Mouse (Mus musculus) hindbrain, embryonic 11.5 days (tissue): ENCODE measurements around the gene Cpeb4. TPM values are rescaled to one million over a fixed set of nuclear protein-coding genes. Genes with fewer than 3 reads are reported as not detected.

Experiments used
- ATAC-seq: fragments of 200-750 bp; cut with Nextera tagmentation; 2 replicates; pipeline ENCODE4 v1.8.0; 2017; ENCODE audit warnings: mild to moderate bottlenecking, moderate TSS enrichment, moderate library complexity; ENCODE audit not compliant: low FRiP score
- DNase-seq: peaks from one replicate; pipeline ENCODE4 v3.0.0-alpha.2; 2015; ENCODE audit warnings: low spot score
- H3K27ac ChIP-seq: fragments of 300-500 bp; sonication (generic); 2 replicates; pipeline ENCODE4 v1.5.1; 2014; ENCODE audit warnings: mild to moderate bottlenecking, low read depth, low read length
- H3K27me3 ChIP-seq: fragments of 300-500 bp; sonication (generic); 2 replicates; pipeline ENCODE4 v1.6.1; 2014; ENCODE audit warnings: mild to moderate bottlenecking, low read length, moderate library complexity, mixed read lengths; ENCODE audit not compliant: control insufficient read depth, insufficient read depth
- H3K36me3 ChIP-seq: fragments of 300-500 bp; sonication (generic); 2 replicates; pipeline ENCODE4 v1.6.1; 2014; ENCODE audit warnings: mild to moderate bottlenecking, low read length, moderate library complexity, mixed read lengths; ENCODE audit not compliant: control insufficient read depth, insufficient read depth
- H3K4me1 ChIP-seq: fragments of 300-500 bp; sonication (generic); replicated peaks from 2 replicates; pipeline ENCODE4 v1.6.1; 2014; ENCODE audit warnings: low read length, mixed read lengths; ENCODE audit not compliant: control insufficient read depth, insufficient read depth
- H3K4me2 ChIP-seq: fragments of 300-500 bp; sonication (generic); replicated peaks from 2 replicates; pipeline ENCODE4 v1.6.1; 2014; ENCODE audit warnings: mild to moderate bottlenecking, low read depth, low read length
- H3K4me3 ChIP-seq: fragments of 300-500 bp; sonication (generic); 2 replicates; pipeline ENCODE4 v1.5.1; 2014; ENCODE audit warnings: low read depth, low read length
- H3K9ac ChIP-seq: fragments of 300-500 bp; sonication (generic); 2 replicates; pipeline ENCODE4 v1.6.1; 2014; ENCODE audit warnings: low read depth, low read length
- H3K9me3 ChIP-seq: fragments of 300-500 bp; sonication (generic); 2 replicates; pipeline ENCODE4 v1.6.1; 2016; ENCODE audit warnings: low read length; ENCODE audit not compliant: control insufficient read depth
- WGBS: fragments of 180-500 bp; shearing (Covaris S2); extraction: QIAGEN DNeasy Blood & Tissue Kit; methylation state at CpG from one replicate; pipeline ENCODE4 v1.1.7; 2014; 5-methylcytosine and 5-hydroxymethylcytosine counted together
- polyA plus RNA-seq: library from polyadenylated mRNA; unstranded; fragments of >200 nt; fragmentation: Nextera tagmentation; extraction: Ambion mirVana; gene quantifications from 2 replicates; pipeline ENCODE4 v1.2.1, GENCODE M21; 2014

Cpeb4 gene
- polyA plus RNA-seq, 1 experiment from 2014 or later = 14.3 TPM

DNA sequence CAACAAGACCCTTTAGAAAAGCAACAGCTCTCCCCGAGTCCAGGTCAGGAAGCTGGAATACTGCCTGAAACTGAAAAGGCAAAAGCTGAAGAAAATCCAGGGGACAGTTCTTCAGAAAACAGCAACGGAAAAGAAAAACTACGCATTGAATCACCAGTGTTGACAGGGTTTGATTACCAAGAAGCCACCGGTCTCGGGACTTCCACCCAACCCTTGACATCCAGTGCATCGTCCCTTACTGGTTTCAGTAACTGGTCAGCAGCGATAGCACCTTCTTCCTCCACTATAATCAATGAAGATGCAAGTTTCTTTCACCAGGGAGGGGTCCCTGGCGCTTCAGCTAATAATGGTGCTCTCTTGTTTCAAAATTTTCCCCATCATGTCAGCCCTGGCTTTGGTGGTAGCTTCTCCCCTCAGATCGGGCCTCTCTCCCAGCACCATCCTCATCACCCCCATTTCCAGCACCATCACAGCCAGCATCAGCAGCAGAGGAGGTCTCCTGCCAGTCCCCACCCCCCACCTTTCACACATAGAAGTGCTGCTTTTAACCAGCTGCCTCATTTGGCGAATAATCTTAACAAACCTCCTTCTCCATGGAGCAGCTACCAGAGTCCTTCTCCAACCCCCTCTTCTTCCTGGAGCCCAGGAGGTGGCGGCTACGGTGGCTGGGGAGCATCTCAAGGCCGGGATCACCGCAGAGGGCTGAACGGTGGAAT, 693 bp downstream of the Cpeb4 start:
- Histone ChIP-seq H3K4me2 (peak overlapping the region; percentile 47), H3K36me3 (no peaks in the 10 kb centered on the region), H3K27me3 (no peaks in the 10 kb centered on the region), H3K9me3 (no peaks in the 10 kb centered on the region), H3K4me3 (peak overlapping the region; percentile 29), H3K4me1 (no peaks in the 10 kb centered on the region), H3K27ac (no peak overlapping the region), H3K9ac (0 out of 2 replicates have a peak overlapping the region, but pooled peaks have one; percentile 29)
- 50% methylated on average over 15 of the region's 15 CpGs for WGBS
- no peak for DNase-seq
- ATAC-seq = no peak

DNA sequence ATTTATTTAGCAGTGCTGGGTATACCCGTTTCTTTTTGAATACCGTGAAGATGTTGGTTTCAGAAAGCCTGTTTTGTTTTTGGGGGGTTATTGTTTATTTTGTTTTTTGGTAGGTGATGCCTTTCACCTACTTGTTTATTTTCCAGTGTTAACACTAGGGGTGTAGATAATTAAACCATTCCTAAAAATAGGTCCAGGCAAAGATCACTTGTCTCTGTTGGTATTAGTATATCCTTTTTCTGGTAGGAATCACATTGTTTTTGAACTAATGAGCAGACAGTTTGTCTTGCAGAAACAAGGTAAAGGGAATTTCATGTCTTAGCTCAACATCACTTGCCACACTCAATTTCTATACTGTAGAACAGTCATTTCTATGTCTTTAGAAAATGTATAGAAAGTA, 2.1 kb downstream of the Cpeb4 start:
- WGBS = 78% methylated on average over 2 of the region's 2 CpGs
- ATAC-seq = no peak
- Histone ChIP-seq H3K9ac (no peak overlapping the region), H3K4me1 (no peaks in the 10 kb centered on the region), H3K36me3 (no peaks in the 10 kb centered on the region), H3K27me3 (no peaks in the 10 kb centered on the region), H3K27ac (no peak overlapping the region), H3K9me3 (no peaks in the 10 kb centered on the region), H3K4me2 (peak overlapping the region; percentile 36), H3K4me3 (peak overlapping the region; percentile 27)
- DNase-seq = no peak

DNA sequence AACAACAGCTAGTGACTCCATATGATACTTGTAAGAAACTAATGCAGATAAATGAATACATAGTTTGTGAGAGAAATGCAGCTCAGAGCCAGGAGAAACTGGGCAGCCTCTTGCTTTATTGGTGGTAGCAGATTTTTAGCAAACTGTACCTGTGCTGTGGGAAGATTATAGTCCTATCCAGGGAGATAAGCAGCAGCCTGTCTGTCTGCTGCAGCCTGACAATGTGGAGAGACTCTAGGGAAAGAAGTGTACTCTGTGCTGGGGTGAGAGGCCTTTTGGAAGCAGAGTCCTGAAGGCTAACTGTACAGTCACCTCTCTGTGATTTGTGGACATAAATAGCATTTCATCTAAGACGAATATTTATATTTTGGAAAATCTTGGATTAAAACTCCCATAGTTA, 11.7 kb downstream of the Cpeb4 start:
- H3K27me3 ChIP-seq = no peaks in the 10 kb centered on the region
- no peak overlapping the region for H3K4me3 ChIP-seq
- no peak overlapping the region for H3K4me2 ChIP-seq
- H3K9me3 ChIP-seq = no peaks in the 10 kb centered on the region
- ATAC-seq (no peak), DNase-seq (no peak)
- H3K36me3 ChIP-seq = no peaks in the 10 kb centered on the region
- no peaks in the 10 kb centered on the region for H3K4me1 ChIP-seq
- no peak overlapping the region for H3K27ac ChIP-seq
- 92% methylated on average over 1 of the region's 1 CpGs for WGBS
- H3K9ac ChIP-seq = no peak overlapping the region

DNA sequence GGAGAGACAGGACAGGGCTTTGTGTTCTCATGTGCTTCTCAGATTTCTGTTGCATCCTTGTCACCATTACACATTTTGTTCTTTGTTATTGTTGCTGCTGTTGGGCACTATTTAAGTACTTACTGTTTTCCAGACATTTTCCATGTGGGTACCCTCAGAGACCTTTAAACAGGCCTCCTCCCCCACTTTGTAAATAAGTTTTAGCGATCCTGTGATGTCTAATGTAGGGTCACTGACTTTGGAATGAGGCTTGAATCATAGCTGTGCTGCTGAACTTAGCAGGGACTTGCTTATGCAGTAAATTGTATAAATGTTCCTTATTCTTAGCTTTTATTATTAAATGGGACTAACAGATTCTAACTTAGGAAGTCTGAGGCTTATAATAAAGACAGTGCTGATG, 13.8 kb downstream of the Cpeb4 start:
- Histone ChIP-seq H3K27me3 (no peaks in the 10 kb centered on the region), H3K9me3 (no peaks in the 10 kb centered on the region), H3K36me3 (no peaks in the 10 kb centered on the region), H3K9ac (no peak overlapping the region), H3K4me3 (no peak overlapping the region), H3K27ac (no peak overlapping the region), H3K4me2 (no peak overlapping the region), H3K4me1 (no peaks in the 10 kb centered on the region)
- DNase-seq = no peak
- no peak for ATAC-seq
- WGBS = 85% methylated on average over 1 of the region's 1 CpGs

DNA sequence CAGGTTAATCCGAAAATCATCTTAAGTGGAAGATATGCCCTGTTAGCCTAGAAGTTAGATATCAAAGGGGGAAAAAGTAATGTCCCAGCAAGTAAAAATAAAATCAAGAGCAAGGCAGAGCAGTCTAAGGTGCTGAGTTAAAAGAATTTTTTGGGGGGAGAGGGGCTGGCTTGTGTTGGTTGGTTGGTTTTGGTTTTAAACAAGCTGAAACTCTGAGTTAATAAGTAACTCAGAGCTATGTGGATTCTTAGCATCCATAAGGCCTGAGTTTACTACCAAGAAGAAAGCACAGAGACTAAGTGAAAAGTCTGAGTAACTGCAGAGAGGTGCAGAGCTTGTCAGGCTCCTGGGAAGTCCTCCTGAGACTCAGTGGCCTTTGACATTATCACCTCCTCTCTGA, 16.2 kb downstream of the Cpeb4 start:
- Histone ChIP-seq H3K4me2 (no peak overlapping the region), H3K4me1 (no peaks in the 10 kb centered on the region), H3K9ac (no peak overlapping the region), H3K9me3 (no peaks in the 10 kb centered on the region), H3K27ac (no peak overlapping the region), H3K36me3 (no peaks in the 10 kb centered on the region), H3K27me3 (no peaks in the 10 kb centered on the region), H3K4me3 (no peak overlapping the region)
- WGBS = 83% methylated on average over 1 of the region's 1 CpGs
- DNase-seq = no peak
- no peak for ATAC-seq

DNA sequence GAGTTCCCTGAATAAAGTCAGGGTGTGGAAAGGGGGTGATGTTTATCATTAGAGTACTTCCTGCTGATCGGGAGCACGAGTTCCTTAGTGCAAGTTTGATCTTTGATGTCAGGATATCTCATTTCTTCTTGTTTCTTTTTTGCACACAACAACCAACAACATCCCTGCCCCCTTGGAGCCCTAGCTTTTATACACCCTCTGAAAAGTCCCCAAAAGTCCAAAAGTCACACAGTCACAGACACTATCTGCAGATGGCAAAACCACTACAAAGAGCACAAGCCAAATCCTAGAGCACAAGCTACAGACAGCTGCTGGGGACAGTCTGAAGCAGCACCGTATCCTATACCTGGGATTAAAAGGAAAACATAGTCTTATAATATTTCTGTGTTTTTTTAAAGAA, 20.1 kb downstream of the Cpeb4 start:
- no peak for ATAC-seq
- H3K4me3 ChIP-seq = no peak overlapping the region
- H3K27ac ChIP-seq = no peak overlapping the region
- no peak for DNase-seq
- no peaks in the 10 kb centered on the region for H3K27me3 ChIP-seq
- H3K4me1 ChIP-seq = no peaks in the 10 kb centered on the region
- 70% methylated on average over 3 of the region's 3 CpGs for WGBS
- no peak overlapping the region for H3K9ac ChIP-seq
- no peak overlapping the region for H3K4me2 ChIP-seq
- H3K36me3 ChIP-seq = no peaks in the 10 kb centered on the region
- no peaks in the 10 kb centered on the region for H3K9me3 ChIP-seq

DNA sequence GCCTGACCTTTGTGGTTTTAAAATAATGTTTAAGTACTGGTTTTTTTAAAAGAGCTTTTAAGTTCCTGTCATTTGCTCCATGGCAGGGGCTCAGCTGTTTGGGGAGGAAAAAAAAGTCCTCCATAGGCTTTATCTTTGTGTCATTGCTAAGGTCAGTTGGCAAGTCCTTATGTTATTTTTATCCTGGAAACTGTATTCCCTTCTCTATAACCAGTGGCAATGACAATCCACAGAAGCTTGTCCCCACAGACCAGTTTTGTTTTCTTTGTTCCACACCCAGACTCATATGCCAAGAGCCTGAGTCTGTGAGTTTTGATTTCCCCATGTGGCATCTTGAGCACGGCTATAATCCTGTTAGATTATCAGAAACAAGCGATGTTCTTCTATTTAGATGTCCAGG, 21.6 kb downstream of the Cpeb4 start:
- Histone ChIP-seq H3K4me3 (no peak overlapping the region), H3K36me3 (no peaks in the 10 kb centered on the region), H3K9me3 (no peaks in the 10 kb centered on the region), H3K4me1 (no peaks in the 10 kb centered on the region), H3K27ac (no peak overlapping the region), H3K4me2 (no peak overlapping the region), H3K27me3 (no peaks in the 10 kb centered on the region), H3K9ac (no peak overlapping the region)
- DNase-seq = no peak
- ATAC-seq = no peak
- 85% methylated on average over 2 of the region's 2 CpGs for WGBS

DNA sequence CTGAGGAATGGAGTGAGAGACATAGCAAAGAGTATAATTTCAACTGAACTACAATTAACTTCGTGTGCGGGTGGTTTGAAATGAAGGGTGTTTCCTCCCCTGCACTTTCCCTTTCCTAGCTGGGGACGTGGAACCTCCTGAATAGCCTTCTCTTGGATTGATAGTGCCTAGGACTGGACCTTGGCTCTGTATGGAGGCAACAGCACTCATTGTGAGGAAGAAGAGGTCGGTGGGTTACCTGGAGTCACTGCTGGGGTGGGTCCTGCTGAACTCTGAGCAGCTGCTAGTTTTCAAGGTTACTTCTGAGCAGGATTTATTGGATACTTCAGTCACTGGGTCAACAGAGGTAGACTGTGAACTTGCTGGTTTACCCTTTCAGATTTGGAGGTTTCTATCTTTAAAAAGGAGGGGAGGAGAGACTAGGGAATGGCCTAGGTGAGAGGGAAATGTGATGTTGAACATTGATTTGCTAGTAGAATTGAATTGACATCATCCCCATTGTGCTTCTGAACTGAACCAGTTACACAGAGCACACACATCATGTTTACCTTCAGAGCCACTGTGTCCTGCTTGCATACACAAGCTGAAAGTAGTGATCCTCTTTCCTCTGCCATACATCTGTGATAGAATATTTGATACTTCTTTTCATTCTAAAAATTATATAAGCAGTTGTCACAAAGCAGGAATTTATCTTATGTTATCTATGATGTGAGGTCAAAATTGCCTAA, 24.2 kb downstream of the Cpeb4 start:
- no peak for ATAC-seq
- Histone ChIP-seq H3K36me3 (no peaks in the 10 kb centered on the region), H3K4me2 (no peak overlapping the region), H3K4me1 (no peaks in the 10 kb centered on the region), H3K27me3 (no peaks in the 10 kb centered on the region), H3K4me3 (no peak overlapping the region), H3K9me3 (no peaks in the 10 kb centered on the region), H3K27ac (no peak overlapping the region), H3K9ac (no peak overlapping the region)
- 75% methylated on average over 4 of the region's 4 CpGs for WGBS
- DNase-seq = no peak

DNA sequence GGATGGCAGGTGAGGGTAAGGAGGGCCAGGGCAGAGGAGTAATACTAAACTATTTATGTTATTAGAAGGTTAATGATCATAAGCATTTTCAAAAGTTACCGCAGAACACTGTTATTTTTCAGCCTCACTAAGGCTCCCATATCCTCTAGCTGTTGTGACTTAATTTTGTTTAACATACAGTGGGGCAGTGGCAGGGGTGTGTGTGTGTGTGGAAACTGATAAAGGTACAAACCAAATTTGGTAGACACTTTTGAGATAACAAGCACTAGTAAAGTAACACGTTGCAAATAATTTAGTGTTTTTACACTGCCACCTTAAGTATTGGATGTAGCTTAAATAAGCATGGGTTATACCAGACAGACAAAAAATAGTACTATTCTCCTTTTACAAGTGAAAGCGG, 24.9 kb downstream of the Cpeb4 start:
- Histone ChIP-seq H3K27me3 (no peaks in the 10 kb centered on the region), H3K4me2 (no peak overlapping the region), H3K9ac (no peak overlapping the region), H3K27ac (no peak overlapping the region), H3K4me3 (no peak overlapping the region), H3K4me1 (no peaks in the 10 kb centered on the region), H3K9me3 (no peaks in the 10 kb centered on the region), H3K36me3 (no peaks in the 10 kb centered on the region)
- 92% methylated on average over 3 of the region's 3 CpGs for WGBS
- DNase-seq (no peak), ATAC-seq (no peak)
